Mouse (Mus musculus): ENCODE results near the gene Papss2. TPM values are rescaled to one million over a fixed set of nuclear protein-coding genes. Genes with fewer than 3 reads are reported as not detected.
"Not testable (repeated sequence)": the region's sequence is repeated elsewhere in the genome, so short reads cannot be mapped to it uniquely, and the experiment has no call there.

Papss2 gene
- polyA plus RNA-seq, 1 experiment from 2014 or later: 2.1 TPM

DNA sequence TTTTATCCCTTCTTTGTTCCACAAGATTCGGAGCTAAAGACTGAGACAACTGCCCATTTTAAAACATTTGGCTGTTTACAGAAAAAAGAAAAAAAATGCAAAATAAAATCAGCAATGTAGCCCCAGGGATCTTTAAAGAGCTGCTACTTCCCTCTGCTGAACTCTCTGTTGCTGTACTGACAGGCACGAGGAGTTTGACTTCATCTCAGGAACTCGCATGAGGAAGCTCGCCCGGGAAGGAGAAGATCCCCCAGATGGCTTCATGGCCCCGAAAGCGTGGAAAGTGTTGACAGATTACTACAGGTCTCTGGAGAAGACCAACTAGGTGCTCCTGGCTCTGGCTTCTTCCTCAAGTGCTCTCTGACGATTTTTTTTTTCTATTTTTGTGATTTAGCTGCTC, 69.7 kb downstream of the Papss2 start:
- no peak for DNase-seq
- Histone ChIP-seq H3K4me2 (no peak overlapping the region), H3K4me3 (replicated peaks) (no peak overlapping the region), H3K36me3 (no peaks in the 10 kb centered on the region), H3K27ac (no peak overlapping the region), H3K9ac (no peak overlapping the region), H3K4me1 (replicated peaks) (no peaks in the 10 kb centered on the region), H3K27me3 (no peaks in the 10 kb centered on the region), H3K9me3 (replicated peaks) (no peaks in the 10 kb centered on the region)
- ATAC-seq (ENCODE audit: low read depth): no peak
- WGBS (ENCODE audit: insufficient replicate concordance): 65% methylated on average over 8 of the region's 8 CpGs

DNA sequence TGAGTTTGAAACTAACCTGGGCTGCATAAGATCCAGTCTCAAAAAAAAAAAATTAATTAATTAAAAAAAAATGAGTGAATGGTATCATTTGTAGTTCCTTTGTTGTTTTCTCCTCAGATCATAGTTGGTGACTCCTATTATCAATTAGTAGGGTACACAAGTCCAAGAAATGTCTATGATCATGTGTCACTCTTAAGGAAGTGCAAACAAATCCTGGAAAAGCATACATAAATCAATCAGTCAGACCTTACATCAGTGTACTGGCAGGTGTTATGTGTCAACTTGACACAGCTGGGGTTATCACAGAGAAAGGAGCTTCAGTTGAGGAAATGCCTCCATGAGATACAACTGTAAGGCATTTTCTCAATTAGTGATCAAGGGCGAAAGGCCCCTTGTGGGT, 72.2 kb downstream of the Papss2 start:
- not testable (repeated sequence) for H3K27ac ChIP-seq; H3K9me3 ChIP-seq (replicated peaks); H3K4me2 ChIP-seq; H3K27me3 ChIP-seq; H3K4me1 ChIP-seq (replicated peaks); H3K36me3 ChIP-seq; H3K9ac ChIP-seq; DNase-seq; ATAC-seq (ENCODE audit: low read depth); H3K4me3 ChIP-seq (replicated peaks)
- 79% methylated on average over 1 of the region's 1 CpGs for WGBS (ENCODE audit: insufficient replicate concordance)

DNA sequence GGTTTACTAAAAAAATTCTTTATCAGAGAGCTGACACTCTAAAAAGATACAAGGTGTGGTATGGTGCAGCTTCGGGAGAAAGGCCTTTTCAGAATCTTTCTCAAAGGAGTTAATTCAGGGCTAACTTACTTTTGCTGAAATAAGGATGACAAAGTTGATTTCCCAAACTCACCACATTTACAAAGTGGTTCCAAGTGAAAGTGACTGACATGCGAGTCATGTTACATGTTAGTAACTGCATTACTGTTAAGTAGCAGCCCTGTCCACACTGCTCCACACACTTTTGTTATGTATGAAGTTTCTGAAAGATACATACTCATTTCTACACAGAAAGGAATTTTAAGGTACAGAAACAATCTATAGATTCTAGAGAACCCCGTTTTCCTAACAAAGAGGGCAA, 80.2 kb downstream of the Papss2 start:
- no peak overlapping the region for H3K27ac ChIP-seq
- no peak overlapping the region for H3K9ac ChIP-seq
- H3K9me3 ChIP-seq (replicated peaks): no peaks in the 10 kb centered on the region
- H3K4me2 ChIP-seq: no peak overlapping the region
- H3K4me1 ChIP-seq (replicated peaks): no peaks in the 10 kb centered on the region
- H3K36me3 ChIP-seq: peaks cover 33% of the 10 kb centered on the region
- DNase-seq: no peak
- no peaks in the 10 kb centered on the region for H3K27me3 ChIP-seq
- WGBS (ENCODE audit: insufficient replicate concordance): 73% methylated on average over 3 of the region's 3 CpGs
- H3K4me3 ChIP-seq (replicated peaks): no peak overlapping the region
- no peak for ATAC-seq (ENCODE audit: low read depth)

DNA sequence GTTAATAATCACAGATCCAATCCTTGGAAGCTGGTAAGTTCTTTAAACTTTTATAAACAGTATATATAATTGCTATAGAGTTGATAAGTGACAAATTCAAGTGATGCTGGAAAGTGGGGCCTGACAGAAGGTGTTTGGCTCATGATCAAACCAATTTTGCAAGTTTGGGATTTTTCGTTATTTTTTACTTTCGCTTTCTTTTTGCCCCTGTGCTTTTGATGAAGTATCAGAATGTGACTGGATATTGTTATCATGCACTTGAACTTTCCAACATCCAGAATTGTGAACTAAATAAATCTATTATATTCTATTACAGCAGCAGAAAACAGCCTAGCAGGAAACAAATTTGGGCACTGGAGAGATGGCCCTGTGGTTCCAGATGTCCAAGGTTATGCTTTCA, 85.3 kb downstream of the Papss2 start:
- peaks cover 39% of the 10 kb centered on the region for H3K36me3 ChIP-seq
- H3K27ac ChIP-seq: no peak overlapping the region
- no peak overlapping the region for H3K9ac ChIP-seq
- DNase-seq: no peak
- WGBS (ENCODE audit: insufficient replicate concordance): 75% methylated on average over 2 of the region's 2 CpGs
- no peak for ATAC-seq (ENCODE audit: low read depth)
- no peak overlapping the region for H3K4me3 ChIP-seq (replicated peaks)
- no peaks in the 10 kb centered on the region for H3K4me1 ChIP-seq (replicated peaks)
- H3K9me3 ChIP-seq (replicated peaks): no peaks in the 10 kb centered on the region
- no peaks in the 10 kb centered on the region for H3K27me3 ChIP-seq
- no peak overlapping the region for H3K4me2 ChIP-seq

DNA sequence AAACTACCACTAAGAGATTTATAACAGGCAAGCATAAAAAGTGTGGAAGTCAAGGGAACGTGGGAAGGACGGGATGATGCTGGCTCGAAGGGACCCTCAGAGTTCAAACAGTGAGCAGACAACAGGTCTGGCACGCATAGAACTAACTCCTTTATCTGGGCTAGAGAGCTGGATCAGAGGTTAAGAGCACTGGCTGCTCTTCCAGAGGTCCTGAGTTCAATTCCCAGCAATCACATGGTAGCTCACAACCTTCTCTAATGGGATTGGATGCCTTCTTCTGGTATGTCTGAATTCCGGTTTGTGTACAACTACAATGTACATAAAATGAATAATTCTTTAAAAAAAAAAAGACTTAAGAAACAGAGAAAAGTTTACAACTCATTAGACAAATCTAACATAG, 87.5 kb downstream of the Papss2 start:
- ATAC-seq (ENCODE audit: low read depth) (no peak), DNase-seq (no peak)
- H3K27me3 ChIP-seq: no peaks in the 10 kb centered on the region
- H3K4me1 ChIP-seq (replicated peaks): peaks cover 4% of the 10 kb centered on the region; the same call in 1 of the 2 replicates
- no peak overlapping the region for H3K4me2 ChIP-seq
- H3K27ac ChIP-seq: no peak overlapping the region
- no peak overlapping the region for H3K4me3 ChIP-seq (replicated peaks)
- peaks cover 47% of the 10 kb centered on the region for H3K36me3 ChIP-seq
- no peak overlapping the region for H3K9ac ChIP-seq
- no peaks in the 10 kb centered on the region for H3K9me3 ChIP-seq (replicated peaks)
- WGBS (ENCODE audit: insufficient replicate concordance): 86% methylated on average over 5 of the region's 5 CpGs

DNA sequence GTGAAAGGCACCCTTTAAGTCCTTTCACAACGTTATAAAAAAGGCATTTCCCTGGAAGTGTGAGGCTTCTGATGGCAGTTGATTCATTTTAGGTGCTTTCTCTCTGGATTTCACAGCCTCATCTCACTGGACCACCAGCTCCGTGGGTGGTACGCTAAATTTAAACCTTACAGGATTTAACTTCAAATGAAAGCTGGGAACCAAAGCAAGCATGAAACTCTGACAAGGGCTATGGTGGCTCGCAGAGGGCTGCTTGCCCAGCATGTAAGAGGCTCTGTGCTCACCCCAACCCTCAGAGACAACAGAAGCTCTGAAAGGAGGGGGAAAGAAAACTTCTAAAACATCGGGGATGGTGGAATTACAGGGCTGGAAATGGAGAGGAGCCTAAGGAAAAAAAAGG, 92.1 kb downstream of the Papss2 start:
- H3K4me2 ChIP-seq: no peak overlapping the region
- ATAC-seq (ENCODE audit: low read depth) (no peak), DNase-seq (no peak)
- H3K27ac ChIP-seq: no peak overlapping the region
- H3K4me1 ChIP-seq (replicated peaks): peaks cover 10% of the 10 kb centered on the region; the same call in 1 of the 2 replicates
- no peak overlapping the region for H3K9ac ChIP-seq
- no peaks in the 10 kb centered on the region for H3K9me3 ChIP-seq (replicated peaks)
- H3K4me3 ChIP-seq (replicated peaks): no peak overlapping the region
- H3K27me3 ChIP-seq: no peaks in the 10 kb centered on the region
- WGBS (ENCODE audit: insufficient replicate concordance): 79% methylated on average over 5 of the region's 5 CpGs
- H3K36me3 ChIP-seq: peaks cover 40% of the 10 kb centered on the region

DNA sequence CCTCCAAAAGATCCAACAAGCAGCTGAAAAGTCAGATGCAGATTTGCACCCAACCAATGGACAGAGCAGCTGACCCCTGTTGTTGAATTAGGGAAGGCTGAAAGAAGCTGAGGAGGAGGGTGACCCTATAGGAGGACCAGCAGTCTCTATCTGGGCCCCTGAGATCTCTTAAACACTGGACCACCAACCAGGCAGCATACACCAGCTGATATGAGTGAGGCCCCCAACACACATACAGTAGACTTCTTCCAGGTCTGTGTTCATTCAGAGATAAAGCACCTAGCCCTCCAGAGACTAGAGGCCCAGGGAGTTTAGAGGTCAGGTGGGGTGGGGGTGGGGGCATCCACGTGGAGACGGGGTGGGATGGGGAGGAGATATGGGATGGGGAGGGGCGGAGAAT, 92.6 kb downstream of the Papss2 start:
- ATAC-seq (ENCODE audit: low read depth): peak; percentile 53; the same call in 1 of the 2 replicates
- H3K4me2 ChIP-seq; DNase-seq; H3K9me3 ChIP-seq (replicated peaks); H3K27ac ChIP-seq; H3K9ac ChIP-seq; H3K4me3 ChIP-seq (replicated peaks); H3K27me3 ChIP-seq: not testable (repeated sequence)
- Histone ChIP-seq H3K4me1 (replicated peaks) (peaks cover 10% of the 10 kb centered on the region; the same call in 1 of the 2 replicates), H3K36me3 (peaks cover 39% of the 10 kb centered on the region)
- WGBS (ENCODE audit: insufficient replicate concordance): 28% methylated on average over 3 of the region's 3 CpGs

GRCm38 (mm10) chr19:32689724-32690123, 94.1 kb downstream of the Papss2 start:
- Histone ChIP-seq H3K4me2 (no peak overlapping the region), H3K27ac (no peak overlapping the region), H3K4me1 (replicated peaks) (peaks cover 10% of the 10 kb centered on the region; the same call in 1 of the 2 replicates), H3K9me3 (replicated peaks) (no peaks in the 10 kb centered on the region), H3K4me3 (replicated peaks) (no peak overlapping the region), H3K9ac (no peak overlapping the region), H3K36me3 (peaks cover 49% of the 10 kb centered on the region), H3K27me3 (no peaks in the 10 kb centered on the region)
- no peak for DNase-seq
- WGBS (ENCODE audit: insufficient replicate concordance): 49% methylated on average over 6 of the region's 6 CpGs
- ATAC-seq (ENCODE audit: low read depth): no peak

DNA sequence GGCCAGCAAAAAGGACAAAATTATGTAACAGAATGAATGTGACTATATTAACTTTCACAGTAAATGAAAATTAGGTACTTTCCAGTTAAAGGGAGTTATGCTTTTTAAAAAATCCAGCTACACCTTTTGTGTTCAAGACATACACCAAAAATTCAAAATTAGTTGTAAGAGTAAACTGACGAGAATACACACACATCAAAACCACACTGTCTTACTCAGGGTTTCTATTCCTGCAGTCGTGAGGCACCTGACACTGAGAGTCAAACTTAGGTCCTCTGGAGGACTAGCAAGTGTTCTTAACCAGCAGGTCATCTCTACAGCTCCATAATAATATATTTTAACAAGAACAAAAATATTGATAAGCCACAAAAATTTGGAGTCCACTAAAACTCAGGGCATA, 101.1 kb downstream of the Papss2 start:
- no peak for DNase-seq
- Histone ChIP-seq H3K27ac (no peak overlapping the region), H3K9me3 (replicated peaks) (no peaks in the 10 kb centered on the region), H3K36me3 (peaks cover 68% of the 10 kb centered on the region), H3K4me1 (replicated peaks) (no peaks in the 10 kb centered on the region), H3K9ac (no peak overlapping the region), H3K27me3 (no peaks in the 10 kb centered on the region), H3K4me3 (replicated peaks) (no peak overlapping the region), H3K4me2 (no peak overlapping the region)
- ATAC-seq (ENCODE audit: low read depth): no peak
- WGBS (ENCODE audit: insufficient replicate concordance): 76% methylated on average over 2 of the region's 2 CpGs

- no peaks in the 10 kb centered on the region for H3K27me3 ChIP-seq
- H3K4me3 ChIP-seq (replicated peaks): no peak overlapping the region
- 76% methylated on average over 3 of the region's 3 CpGs for WGBS (ENCODE audit: insufficient replicate concordance)
- no peaks in the 10 kb centered on the region for H3K9me3 ChIP-seq (replicated peaks)
- no peak overlapping the region for H3K27ac ChIP-seq
- H3K9ac ChIP-seq: no peak overlapping the region
- no peak for ATAC-seq (ENCODE audit: low read depth)
- DNase-seq: no peak
- H3K4me1 ChIP-seq (replicated peaks): 0 out of 2 replicates have a peak, but pooled peaks cover 3% of the 10 kb centered on the region
- no peak overlapping the region for H3K4me2 ChIP-seq
- peaks cover 70% of the 10 kb centered on the region for H3K36me3 ChIP-seq
Measured at GRCm38 (mm10) chr19:32702191-32702590, 106.6 kb downstream of the Papss2 start.

DNA sequence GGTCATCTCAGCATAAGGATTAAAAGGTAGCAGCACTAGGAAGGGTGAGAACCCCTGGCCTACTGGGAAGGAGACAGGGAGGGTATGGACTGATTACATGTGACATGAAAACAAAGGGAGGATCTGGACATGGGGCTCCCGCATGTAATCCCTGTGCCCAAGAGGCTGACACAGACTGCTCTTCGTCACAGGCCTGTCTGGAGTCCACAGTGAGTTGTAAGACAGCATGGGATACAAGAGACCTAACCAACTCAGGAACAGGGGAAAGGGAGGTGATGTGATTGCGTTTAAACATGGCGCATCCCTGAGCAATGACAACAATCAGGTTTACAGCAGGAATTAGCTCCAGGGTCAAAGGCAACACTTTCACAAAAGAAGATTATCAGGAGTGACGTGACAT, 113.4 kb downstream of the Papss2 start:
- Histone ChIP-seq H3K9me3 (replicated peaks) (no peaks in the 10 kb centered on the region), H3K4me1 (replicated peaks) (peaks cover 29% of the 10 kb centered on the region), H3K4me3 (replicated peaks) (no peak overlapping the region), H3K9ac (no peak overlapping the region), H3K27ac (no peak overlapping the region), H3K27me3 (no peaks in the 10 kb centered on the region), H3K4me2 (no peak overlapping the region), H3K36me3 (peaks cover 30% of the 10 kb centered on the region)
- WGBS (ENCODE audit: insufficient replicate concordance): 86% methylated on average over 5 of the region's 5 CpGs
- DNase-seq: no peak
- ATAC-seq (ENCODE audit: low read depth): no peak

DNA sequence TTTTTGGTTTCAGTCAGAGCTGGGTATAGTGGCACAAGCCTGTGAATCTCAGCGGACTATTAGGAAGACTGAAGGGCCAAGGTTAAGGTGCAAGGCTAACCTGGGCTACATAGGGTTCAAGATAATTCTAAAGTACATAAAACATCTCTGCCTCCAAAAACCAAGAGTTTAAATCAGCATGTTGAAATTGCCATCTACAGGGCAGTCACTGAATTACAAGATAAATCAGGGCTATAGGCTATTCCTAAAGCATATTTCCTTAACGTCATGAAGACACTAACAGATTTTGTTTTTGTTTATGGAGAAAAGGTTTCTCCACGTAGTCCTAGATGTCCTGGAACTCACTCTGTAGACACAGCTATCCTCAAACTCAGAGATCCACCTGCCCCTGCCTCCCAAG, 114.7 kb downstream of the Papss2 start:
- DNase-seq: no peak
- no peaks in the 10 kb centered on the region for H3K9me3 ChIP-seq (replicated peaks)
- WGBS (ENCODE audit: insufficient replicate concordance): 44% methylated on average over 3 of the region's 3 CpGs
- H3K4me2 ChIP-seq: peak overlapping the region; percentile 77; the same call in 1 of the 2 replicates
- H3K9ac ChIP-seq: no peak overlapping the region
- peaks cover 17% of the 10 kb centered on the region for H3K36me3 ChIP-seq
- H3K4me1 ChIP-seq (replicated peaks): peaks cover 35% of the 10 kb centered on the region
- no peaks in the 10 kb centered on the region for H3K27me3 ChIP-seq
- H3K4me3 ChIP-seq (replicated peaks): no peak overlapping the region
- no peak overlapping the region for H3K27ac ChIP-seq
- no peak for ATAC-seq (ENCODE audit: low read depth)
